Mouse (Mus musculus) right cerebral cortex, postnatal 25 days (tissue): Measurements from ENCODE around the gene Noxo1.
A peak's percentile ranks its signal among the peaks of the same experiment; 100 is the strongest.
"Not testable (repeated sequence)": the region's sequence is repeated elsewhere in the genome, so short reads cannot be mapped to it uniquely, and the experiment has no call there.

ENCODE experiments used
- DNase-seq: peaks from one replicate; pipeline ENCODE4 v3.0.0; 2022

The Noxo1 gene

DNA sequence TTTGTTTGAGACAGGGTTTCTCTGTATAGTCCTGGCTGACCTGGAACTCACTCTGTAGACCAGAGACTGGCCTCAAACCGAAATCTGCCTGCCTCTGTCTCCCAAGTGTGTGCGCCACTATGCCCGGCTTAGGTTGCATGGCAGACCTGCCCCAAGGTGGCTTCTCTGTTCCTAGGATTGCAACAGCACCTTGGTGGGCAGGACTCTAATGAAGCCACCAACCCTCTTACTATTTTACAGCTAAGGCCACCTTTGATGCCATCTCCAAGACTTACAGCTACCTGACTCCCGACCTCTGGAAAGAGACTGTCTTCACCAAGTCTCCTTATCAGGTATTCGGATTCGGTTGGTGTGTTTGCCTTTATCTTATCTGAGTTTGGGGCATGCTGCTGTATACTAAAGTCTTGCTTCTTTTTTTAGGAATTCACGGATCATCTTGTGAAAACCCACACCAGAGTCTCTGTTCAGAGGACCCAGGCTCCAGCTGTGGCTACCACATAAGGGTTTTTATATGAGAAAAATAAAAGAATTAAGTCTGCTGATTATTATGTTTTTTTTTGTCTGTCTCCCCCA, 25.4 kb downstream of the Noxo1 start:
- DNase-seq, result not testable (repeated sequence)

DNA sequence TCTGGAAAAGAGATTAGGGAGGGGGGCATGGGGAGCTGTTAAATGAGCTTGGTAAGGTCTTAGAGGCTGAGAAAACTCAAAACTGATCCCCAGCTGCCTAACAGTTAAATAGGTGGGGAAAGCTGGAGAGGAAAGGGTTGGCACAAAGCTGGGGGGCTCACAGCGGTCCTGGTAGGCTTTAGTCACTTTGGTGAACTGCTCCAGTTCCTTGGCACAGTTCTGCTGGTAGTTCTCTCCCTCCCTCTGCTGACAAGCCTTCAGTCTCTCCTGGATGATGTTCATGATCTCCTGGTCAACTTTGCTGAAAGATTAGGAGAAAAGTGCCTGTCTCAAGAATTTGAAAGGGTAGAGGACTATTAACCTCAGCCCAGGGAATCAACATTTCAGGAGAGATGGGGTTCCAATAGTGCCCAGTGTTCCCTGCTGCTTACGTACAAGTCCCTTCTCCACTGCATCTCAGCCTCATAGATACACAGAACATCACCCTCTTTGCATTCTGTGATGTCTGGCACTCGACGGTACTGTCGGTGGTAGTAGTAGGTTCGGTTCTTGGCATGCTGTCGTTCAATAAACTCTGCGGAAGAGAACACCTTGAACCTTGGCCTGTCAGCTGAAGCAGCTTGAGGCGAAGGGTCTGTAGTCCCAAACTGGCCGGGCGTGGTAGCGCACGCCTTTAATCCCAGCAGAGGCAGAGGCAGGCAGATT, 26.3 kb downstream of the Noxo1 start:
- DNase-seq, result no peak

DNA sequence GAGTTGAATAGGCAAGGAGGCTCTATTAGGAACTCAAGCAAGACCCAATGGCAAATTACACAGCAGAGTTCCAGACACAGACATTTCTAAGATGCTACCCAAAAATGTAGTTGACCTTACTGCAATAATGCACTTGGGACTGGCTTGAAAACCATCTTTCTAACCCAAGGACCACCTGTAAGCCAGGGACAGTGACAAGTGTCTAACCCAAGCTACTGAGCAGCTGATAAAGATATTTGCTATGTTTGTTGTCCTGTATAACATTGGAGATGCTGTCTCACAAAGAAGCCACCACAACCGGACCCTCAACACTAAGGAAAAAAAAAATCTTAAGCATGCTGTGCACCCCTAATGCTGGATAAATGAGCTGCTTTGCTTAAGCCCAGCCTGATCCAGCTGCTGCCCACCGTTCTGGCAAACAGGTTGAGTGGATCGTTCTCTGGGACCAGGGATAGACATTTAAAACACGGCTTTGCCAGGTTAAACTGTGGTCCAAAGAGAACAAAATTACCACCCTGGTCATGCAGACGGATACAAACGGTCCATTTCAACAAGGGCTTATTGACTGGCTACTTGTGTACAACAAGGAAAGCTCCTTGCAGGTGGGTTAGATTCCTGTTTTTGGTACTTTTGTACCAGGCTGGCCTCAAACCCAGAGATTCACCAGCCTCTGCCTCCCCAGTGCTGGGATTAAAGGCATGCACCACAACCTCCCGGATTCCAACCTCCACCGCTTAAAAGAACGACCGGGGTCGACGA, 27.3 kb downstream of the Noxo1 start:
- no peak for DNase-seq

DNA sequence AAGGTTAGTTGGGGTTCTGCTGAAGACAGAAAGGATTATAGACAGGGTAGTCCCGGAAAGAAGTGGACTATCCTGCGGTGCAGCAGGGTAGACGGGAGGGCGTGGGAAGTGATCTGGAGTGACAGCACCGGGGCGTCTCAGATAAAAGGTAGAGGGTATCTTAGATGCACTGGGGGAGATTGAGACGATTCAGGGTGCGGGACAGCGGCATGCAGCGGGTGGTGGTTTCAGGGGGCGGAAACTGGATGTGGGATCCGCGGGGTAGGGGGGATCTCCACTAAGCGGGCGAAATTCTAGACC, 27.8 kb downstream of the Noxo1 start:
- no peak for DNase-seq

DNA sequence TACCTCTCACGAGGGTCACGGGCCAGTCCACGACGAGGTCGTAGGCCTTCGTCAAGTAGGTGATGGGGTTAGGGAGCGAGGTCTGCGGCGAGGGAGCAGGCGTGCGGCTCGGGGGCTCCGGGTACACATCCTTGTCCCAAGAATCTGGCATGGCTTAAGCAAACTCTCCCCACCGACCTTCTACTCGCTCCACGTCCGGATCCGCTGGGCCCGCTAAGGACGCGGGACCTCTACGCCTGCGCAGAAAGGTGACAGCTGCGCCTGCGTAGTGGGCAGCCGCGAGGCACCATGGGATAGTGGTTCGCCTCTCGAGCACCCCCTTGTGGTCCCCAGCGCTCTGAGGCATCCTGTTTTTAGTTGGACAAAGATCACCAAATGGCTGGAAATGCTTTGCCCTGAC, 28.1 kb downstream of the Noxo1 start, which contains the start of gene Ndufb10:
Gene Ndufb10 (minus strand): TSS at position 295 of the 400 bp plus-strand sequence.
- peak; percentile 93 for DNase-seq

DNA sequence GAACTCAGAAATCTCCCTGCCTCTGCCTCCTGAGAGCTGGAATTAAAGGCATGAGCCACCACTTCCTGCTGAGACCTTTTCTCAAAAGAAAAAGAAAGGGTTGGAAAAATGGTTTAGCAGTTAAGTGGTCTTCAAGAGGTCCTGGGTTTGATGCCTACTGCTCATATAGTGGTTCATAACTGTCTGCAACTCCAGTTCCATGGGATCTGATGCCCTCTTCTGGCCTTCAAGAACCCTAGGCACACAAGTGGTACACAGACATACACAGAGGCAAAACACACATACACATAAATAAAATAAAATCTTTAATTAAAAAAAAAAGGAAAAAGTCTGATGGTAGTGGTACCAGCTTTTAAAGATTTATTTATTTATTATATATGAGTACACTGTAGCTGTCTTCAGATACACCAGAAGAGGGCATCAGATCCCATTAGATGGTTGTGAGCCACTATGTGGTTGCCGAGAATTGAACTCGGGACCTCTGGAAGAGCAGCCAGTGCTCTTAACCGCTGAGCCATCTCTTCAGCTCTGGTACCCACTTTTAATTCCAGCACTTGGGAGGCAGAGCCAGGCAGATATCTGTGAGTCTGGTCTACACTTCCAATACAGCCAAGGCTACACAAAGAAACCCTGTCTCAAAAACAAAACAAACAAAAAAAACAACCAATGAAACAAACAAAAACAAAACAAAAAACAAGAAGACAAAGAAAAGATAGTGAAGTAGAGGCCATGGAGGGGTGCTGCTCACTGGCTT, 29.8 kb downstream of the Noxo1 start:
- no peak for DNase-seq

DNA sequence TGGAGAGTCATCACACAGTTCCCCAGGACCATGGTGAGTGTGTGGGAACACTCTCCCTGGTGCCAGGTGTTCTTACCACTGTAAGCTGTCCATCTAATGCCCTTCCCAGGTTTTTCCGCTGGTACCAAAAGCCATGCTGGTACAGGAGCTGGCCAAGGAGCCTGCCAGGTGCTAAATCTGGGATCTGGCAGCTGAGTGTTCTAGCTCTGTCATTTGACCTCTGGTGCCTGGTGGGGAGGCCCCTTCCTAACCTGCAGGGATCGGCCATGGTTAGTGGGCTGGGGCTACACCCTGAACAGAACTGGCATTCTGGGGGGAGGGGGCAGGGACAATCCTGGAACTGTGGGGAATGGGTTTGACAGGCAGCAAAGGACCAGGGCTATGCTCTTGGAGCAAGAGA, 31.6 kb downstream of the Noxo1 start, which contains the start of gene Rpl3l:
Gene Rpl3l (plus strand): TSS at position 203 of the 400 bp plus-strand sequence.
- DNase-seq, result no peak

DNA sequence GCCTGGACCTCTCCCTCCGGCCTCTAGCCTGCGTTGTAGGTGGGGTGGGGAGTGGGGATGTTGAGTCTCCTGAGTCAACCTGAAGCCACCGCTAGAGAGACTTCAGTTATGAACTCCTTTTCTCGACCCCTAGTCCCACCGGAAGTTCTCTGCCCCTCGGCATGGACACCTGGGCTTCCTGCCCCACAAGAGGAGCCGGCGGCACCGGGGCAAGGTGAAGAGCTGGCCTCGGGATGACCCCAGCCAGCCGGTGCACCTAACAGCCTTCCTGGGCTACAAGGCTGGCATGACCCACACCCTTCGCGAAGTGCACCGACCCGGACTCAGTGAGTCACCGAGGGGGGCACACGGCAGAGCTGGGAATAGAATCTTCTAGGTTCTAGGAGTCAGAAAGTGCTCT, 32.1 kb downstream of the Noxo1 start:
- DNase-seq, result no peak

DNA sequence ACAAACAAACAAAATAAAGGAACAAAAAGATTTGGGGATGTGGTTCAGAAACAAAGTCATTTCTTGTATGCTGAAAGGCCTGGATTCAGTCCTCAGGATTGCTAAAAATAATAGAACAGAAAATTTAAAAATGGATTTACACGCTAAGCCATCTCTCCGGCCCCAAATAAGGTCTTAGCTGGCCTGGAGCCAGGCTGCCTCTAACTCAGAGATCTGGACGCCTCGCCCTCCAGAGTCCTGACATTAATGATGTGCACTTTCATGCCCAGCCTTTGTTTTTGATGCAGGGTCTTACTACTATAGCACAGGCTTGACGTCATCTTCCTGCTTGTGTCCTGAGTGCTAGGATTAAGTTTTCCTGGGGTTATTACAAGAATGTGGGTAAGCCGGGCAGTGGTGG, 33.0 kb downstream of the Noxo1 start:
- no peak for DNase-seq

DNA sequence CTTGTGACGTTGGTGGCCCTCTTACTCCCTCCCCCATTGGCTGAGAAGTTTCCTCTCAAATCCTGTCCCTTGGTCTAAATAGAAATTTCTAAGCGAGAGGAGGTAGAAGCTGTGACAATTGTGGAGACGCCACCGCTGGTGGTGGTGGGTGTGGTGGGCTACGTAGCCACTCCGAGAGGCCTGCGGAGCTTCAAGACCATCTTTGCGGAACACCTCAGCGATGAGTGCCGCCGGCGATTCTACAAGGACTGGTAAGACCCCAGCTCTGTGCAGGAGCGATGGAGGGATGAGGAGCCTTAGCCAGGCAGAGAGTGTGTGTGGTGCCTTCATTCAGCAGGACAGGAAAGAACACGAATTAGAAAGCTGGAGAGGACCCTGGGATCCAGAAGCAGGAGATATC, 34.8 kb downstream of the Noxo1 start:
- DNase-seq, result no peak

DNA sequence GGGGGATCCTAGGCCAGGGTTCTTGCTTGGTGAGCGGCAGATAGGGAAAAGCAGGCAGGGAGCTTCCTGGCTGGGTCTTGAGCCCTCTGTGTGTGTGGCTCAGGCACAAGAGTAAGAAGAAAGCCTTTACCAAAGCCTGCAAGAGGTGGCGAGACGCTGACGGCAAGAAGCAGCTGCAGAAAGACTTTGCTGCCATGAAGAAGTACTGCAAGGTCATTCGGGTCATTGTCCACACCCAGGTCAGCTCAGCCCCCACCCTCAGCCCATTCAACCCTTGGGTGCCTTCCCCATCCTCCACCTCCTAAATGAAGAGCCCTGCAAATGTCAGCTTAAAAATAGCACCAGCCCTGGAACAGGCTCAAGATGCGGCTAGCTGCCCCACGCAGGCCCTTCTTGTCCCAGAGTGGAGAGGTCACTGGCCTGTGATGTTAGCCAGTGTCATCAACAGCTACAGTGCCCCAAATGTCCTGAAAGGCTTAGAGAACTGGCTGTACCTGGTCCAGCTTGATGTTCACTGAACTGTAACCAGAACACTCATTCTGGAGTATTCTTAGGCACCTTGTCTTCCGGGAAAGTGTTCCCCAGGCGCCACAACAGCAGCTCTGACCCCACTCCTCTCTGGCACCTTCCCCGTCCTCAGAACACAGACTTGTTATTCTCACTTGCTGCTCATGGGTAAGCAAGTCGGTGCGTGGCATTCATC, 36.4 kb downstream of the Noxo1 start:
- DNase-seq, result no peak

DNA sequence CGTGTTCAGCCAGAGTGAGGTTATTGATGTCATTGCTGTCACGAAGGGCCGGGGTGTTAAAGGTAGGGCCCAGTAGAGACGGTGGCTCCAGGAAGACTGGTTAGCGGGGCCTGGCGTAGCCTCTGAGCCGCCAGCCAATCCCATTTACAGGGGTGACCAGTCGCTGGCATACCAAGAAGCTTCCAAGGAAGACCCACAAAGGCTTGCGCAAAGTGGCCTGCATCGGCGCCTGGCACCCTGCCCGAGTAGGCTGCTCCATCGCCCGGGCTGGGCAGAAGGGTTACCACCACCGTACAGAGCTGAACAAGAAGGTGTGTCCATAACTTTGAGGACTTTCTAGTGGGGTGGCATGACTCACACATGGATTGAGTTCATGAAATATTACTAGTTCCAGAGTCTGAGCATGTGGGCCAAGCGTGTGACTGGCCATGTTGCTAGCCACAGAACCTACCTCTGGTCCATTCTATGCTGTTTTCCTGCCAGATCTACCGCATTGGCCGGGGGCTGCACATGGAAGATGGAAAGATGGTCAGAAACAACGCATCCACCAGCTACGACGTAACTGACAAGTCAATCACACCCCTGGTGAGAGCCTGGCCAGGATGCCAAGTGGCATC, 37.5 kb downstream of the Noxo1 start:
- no peak for DNase-seq

DNA sequence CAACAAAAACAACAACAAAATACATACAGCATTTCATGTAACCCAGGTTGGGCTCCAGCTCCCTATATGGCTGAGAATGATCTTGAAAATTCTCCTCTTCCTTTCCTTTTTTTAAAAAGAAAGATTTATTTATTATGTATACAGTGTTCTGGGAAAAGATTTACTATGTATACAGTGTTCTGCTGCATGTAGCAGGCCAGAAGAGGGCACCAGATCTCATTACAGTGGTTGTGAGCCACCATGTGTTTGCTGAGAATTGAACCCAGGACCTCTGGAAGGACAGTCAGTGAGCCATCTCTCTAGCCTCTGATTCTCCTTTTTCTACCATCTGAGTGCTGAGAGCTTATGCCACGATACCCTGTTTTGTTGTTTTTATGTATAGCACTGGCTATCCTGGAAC, 38.5 kb downstream of the Noxo1 start:
- no peak for DNase-seq

DNA sequence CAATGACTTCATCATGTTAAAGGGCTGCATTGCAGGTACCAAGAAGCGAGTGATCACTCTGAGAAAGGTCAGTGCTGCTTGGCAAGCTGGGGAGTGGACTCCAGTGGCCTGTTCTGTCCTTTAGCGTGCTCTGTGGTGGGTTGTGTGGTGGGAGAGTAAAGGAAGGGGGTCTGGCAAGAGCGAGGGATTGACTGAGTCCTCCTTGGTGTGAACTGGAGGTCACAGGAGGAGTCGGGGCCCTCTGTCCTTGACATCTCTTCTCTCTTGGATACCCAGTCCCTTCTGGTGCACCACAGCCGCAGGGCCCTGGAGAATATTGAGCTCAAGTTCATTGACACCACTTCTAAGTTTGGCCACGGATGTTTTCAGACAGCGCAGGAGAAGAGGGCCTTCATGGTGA, 39.4 kb downstream of the Noxo1 start:
- DNase-seq, result no peak

DNA sequence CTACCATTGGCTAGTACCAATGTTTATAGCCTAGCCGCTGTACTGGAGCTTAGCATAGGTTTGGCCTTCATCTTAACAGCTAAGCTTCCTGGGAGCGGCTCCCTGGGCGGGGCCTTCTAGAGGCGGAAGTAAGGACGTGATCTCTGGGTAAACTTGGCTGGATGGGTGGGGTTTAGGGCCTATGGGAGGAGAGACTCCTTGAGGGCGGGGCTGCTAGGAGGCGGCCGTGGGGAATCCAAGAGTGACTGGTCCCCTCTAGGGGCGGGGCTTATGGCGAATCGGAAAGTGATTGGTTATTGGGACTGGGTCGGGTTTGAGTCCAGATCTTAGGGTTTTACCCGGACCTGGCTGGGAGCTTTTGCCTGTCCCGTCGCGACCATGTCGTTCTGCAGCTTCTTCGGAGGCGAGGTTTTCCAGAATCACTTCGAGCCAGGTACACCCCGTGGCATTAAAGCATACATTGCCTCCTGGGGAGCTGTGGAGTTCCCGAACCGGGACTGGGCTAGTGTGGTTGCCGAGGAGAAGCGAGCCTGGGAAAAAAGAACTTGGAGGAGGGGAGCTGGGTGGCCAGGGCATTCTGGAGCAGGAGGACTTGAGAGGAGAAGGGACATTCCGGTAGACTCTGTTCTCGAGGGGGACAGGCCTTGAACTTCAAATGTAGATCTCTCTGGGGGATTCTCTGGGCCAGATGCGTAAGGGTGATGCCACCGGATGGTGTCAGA, 40.5 kb downstream of the Noxo1 start, which contains the start of gene Msrb1:
Gene Msrb1 (plus strand): TSS at position 313 of the 722 bp plus-strand sequence.
- DNase-seq, result peak; percentile 89

DNA sequence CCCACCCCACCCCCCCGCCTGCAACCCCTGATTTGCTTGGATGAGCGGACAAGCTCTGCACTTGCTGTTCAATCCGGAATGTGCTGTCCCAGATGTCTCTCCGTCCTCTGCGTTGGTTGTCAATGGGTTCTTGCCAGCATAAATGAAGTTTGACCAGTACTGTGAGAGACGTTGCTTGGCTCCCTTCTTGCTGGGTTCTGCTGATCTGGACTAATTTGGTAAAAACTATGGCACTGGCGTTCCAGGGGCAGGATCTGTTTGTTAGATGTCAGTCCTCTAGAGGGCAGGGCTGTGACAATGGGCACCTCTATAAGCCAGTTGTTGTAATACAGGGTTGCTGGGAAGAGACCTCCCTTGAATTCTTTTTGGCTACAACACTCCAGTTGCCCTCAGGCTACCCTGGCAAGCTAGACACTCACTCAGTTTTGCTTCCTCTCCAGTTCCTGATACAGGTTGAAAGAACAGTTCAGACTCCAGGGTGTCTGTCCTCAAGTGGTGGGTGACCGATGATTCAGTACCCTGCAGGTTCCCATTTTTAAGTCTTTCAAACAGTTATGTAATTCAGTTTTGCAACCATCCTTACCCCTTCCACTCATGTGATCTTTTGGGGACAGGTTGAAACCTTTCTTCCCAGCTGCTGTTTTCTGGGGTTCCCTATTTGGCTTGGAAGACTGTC, 41.2 kb downstream of the Noxo1 start:
- no peak for DNase-seq

DNA sequence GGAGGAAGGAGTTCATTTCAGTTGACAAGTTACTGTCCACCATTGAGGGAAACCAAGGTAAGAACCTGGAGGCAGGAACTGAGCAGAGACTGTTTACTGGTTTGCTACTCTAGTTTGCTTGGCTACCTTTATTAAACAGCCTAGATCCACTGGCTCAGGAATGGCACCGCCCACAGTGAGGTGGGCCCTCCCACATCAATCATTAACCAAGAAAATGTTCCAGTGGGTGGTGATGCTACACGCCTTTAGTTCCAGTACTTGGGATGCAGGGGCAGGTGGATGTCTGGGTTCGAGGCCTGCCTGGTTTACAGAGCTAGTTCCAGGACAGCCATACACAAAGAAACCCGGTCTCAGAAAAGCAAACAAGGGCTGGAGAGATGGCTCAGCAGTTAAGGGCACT, 42.2 kb downstream of the Noxo1 start:
- DNase-seq, result no peak

DNA sequence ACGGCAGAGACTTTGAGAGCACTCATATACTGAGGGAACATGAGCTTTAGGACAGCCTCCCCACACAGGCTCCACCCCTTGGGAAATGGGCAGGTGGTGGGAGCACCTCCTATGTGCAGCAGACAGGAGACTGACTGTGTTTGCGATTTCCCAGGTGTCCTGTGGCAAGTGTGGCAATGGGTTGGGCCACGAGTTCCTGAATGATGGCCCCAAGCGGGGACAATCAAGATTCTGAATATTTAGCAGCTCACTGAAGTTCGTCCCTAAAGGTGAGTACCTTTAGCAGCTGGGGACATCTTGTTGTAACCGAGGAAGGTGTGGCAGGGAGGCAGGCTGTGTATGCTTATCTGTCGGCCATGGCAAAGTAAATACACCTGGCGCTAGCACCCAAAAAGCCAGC, 43.9 kb downstream of the Noxo1 start:
- no peak for DNase-seq

DNA sequence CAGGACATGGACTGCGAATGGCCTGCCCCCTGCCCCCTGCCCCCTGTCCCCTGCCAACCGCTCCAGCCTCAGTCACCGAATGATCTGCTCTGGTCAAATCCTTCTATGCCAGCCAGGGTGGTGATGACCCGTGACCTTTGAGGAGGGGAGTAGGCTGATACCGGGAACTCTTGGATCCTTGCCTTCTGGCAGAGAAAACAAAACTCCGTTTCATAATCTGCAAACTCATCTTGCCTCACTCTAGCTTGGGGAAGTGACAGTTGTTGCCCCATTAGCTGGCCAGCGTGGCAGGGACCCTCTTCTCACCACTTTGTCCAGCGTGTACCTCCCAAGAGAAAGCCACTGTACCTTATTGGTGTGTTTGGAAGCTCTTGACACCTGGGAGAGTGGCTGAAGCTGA, 46.3 kb downstream of the Noxo1 start:
- no peak for DNase-seq

DNA sequence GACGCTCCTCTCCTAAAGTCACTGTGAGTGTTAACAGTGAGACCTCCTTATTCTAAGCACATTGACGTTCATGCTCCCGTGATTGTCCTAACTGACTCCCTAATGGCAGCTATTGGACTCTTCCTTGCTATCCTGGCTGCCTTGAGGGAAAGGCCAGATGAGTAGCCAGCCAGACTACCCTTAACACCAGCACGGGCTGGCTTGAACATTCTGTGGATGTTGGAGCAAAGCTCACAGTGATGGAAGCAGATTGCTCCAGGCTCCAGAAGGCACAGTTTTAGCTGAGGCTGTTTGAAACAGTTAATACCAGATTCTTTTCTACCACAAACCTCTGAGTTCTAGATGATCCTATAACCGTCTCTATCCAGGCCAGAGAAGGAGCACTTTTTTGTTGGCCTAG, 47.9 kb downstream of the Noxo1 start:
- no peak for DNase-seq

DNA sequence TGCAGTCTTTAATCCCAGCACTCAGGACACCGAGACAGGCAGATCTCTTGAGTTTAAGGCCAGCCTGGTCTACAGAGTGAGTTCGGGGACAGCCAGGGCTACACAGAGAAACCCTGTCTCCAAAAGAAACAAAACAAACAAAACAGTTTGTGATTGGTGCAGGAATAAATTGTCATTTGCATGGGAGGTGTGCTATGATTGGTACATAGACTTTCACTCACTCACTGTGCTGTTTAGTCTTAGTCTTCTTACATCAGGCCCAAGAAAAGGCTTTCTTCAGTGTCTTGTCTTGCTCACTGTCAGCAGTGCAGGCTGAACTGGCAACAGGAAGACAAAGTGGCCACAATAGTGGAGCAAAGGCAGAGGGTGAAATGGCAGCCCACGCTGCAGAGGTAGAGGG, 48.3 kb downstream of the Noxo1 start:
- DNase-seq, result no peak
